Mouse (Mus musculus) adrenal gland, adult 18-20 months (tissue): ENCODE results near the gene Cnga3. TPM values are rescaled to one million over a fixed set of nuclear protein-coding genes. Genes with fewer than 3 reads are reported as not detected.

Experiments
- DNase-seq, 2 experiments: peaks; one replicate each; pipeline ENCODE4 v3.0.0; 2021 to 2022; ENCODE audit warnings: low spot score in 2 of 2
- long read RNA-seq, 2 experiments: library from polyadenylated mRNA; stranded (forward); transcript quantifications; one replicate each; pipeline ENCODE4 v2.0.0; 2021
- total RNA-seq, 2 experiments: library from RNA; stranded (reverse); gene quantifications; 1 replicate in 1 of 2; 2 replicates in 1 of 2; pipeline ENCODE4 v1.2.3; 2021

The Cnga3 gene
- total RNA-seq: 1 to 10 TPM; 1.8 to 2.0 TPM
- long read RNA-seq, experiment 1, partial matches to known transcripts: 0 of 1 reads
- long read RNA-seq, experiment 1, other reads (novel, unspliced or antisense): 1 of 1 reads
- long read RNA-seq, experiment 2, partial matches to known transcripts: 0 of 1 reads
- long read RNA-seq, experiment 2, other reads (novel, unspliced or antisense): 1 of 1 reads

- DNase-seq: no peak
These were observed at the start of gene Cnga3 for GRCm38 (mm10) chr1:37214144-37214543. Gene Cnga3 (plus strand): TSS chr1:37214434.

GRCm38 (mm10) chr1:37166066-37166465, 48.2 kb upstream of the Cnga3 start:
- DNase-seq: no peak

GRCm38 (mm10) chr1:37167918-37168317, 46.3 kb upstream of the Cnga3 start:
- DNase-seq: no peak

GRCm38 (mm10) chr1:37177874-37178273, 36.4 kb upstream of the Cnga3 start:
- no peak for DNase-seq

- DNase-seq: no peak
These were observed 34.4 kb upstream of the Cnga3 start for GRCm38 (mm10) chr1:37179852-37180251.

- no peak for DNase-seq
These were observed 27.2 kb upstream of the Cnga3 start for GRCm38 (mm10) chr1:37187050-37187449.

GRCm38 (mm10) chr1:37194607-37195006, 19.6 kb upstream of the Cnga3 start:
- no peak for DNase-seq

- no peak for DNase-seq
These were observed 12.8 kb upstream of the Cnga3 start for GRCm38 (mm10) chr1:37201406-37201805.

- no peak for DNase-seq
These were observed 6.5 kb upstream of the Cnga3 start for GRCm38 (mm10) chr1:37207743-37208142.

GRCm38 (mm10) chr1:37212375-37212774, 1.9 kb upstream of the Cnga3 start:
- no peak for DNase-seq

- peak; percentile 40 to 45 for DNase-seq
These were observed 4.2 kb downstream of the Cnga3 start for GRCm38 (mm10) chr1:37218386-37218785.

- DNase-seq: no peak
These were observed 5.4 kb downstream of the Cnga3 start for GRCm38 (mm10) chr1:37219593-37219992.

GRCm38 (mm10) chr1:37220134-37220907, 6.1 kb downstream of the Cnga3 start:
- no peak for DNase-seq

GRCm38 (mm10) chr1:37222002-37222401, 7.8 kb downstream of the Cnga3 start:
- DNase-seq: no peak

- DNase-seq: no peak
These were observed 16.2 kb downstream of the Cnga3 start for GRCm38 (mm10) chr1:37230404-37230803.

GRCm38 (mm10) chr1:37231295-37231701, 17.1 kb downstream of the Cnga3 start:
- DNase-seq: no peak

- no peak for DNase-seq
These were observed 24.9 kb downstream of the Cnga3 start for GRCm38 (mm10) chr1:37239045-37239635.

- no peak for DNase-seq
These were observed 28.0 kb downstream of the Cnga3 start for GRCm38 (mm10) chr1:37242253-37242652.

GRCm38 (mm10) chr1:37246476-37246875, 32.2 kb downstream of the Cnga3 start:
- DNase-seq: no peak

GRCm38 (mm10) chr1:37248406-37248805, 34.2 kb downstream of the Cnga3 start:
- DNase-seq: no peak

- peak; percentile 77 to 82 for DNase-seq
These were observed 36.5 kb downstream of the Cnga3 start for GRCm38 (mm10) chr1:37250643-37251310.

GRCm38 (mm10) chr1:37258443-37258842, 44.2 kb downstream of the Cnga3 start:
- DNase-seq: no peak
